Mouse (Mus musculus): ENCODE results near the gene Pde11a.

DNA sequence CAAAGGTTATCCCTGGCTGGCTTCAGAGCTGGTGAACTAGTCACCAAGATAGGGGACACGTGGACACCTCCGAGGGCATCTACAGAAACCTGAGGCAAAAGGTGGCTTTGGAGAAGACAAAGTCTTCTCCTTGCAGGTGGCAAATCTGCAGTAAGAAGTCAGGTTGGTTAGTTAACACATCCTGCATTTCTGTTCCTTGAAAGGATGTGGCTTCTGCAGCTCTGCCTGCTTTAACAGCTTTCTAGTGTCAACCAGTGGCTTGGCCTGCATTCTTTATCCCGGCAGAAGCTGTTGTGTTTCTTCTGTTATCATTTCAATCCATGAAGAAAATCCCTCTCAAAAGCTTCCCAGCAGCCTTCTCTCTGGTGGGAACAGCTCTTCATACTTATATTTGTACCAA lies 100.1 kb downstream of the Pde11a start:
- TF ChIP-seq CHD2 (IDR thresholded peaks at IDR 0.05; ENCODE audit: low read depth, low read length), result no peak
- TF ChIP-seq HCFC1 (IDR thresholded peaks at IDR 0.05; ENCODE audit: borderline replicate concordance, insufficient read depth, low read length), result no peak
- no peak for TF ChIP-seq ZNF384 (IDR thresholded peaks at IDR 0.05; ENCODE audit: low read depth, low read length)
- TF ChIP-seq ZC3H11A (IDR thresholded peaks at IDR 0.05; ENCODE audit: borderline replicate concordance, low read depth, low read length), result no peak
